Mouse (Mus musculus) CD4-positive helper T cell, adult 2 months (primary cell): Measurements from ENCODE around the gene Duoxa1.
"Not testable (repeated sequence)": the region's sequence is repeated elsewhere in the genome, so short reads cannot be mapped to it uniquely, and the experiment has no call there.

Experiments used
- DNase-seq: peaks from one replicate; pipeline ENCODE4 v3.0.0-alpha.2; 2012; ENCODE audit warnings: low read depth, missing footprints, low spot score

The Duoxa1 gene

DNA sequence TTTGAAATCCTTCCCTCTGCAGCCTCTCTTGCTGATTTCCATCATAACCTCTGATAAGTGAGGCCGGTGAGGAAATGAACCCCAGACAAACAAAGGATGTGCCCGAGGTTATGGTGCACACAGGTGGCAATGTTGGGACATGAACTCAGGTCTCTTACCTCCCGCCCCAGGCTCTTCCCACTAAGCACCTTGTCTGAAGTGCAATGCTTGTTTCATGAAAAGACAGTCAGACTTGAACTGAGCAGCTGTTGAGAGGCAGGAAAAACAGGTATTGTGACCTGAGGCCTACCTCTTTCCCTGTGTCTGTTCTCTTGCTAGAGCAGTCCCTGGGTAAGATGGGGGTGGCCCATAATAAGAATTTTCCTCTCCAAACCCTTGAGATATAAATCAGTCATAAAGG is 18.7 kb upstream of the Duoxa1 start:
- DNase-seq: no peak

GRCm38 (mm10) chr2:122330317-122330716 is 16.8 kb upstream of the Duoxa1 start:
- not testable (repeated sequence) for DNase-seq

DNA sequence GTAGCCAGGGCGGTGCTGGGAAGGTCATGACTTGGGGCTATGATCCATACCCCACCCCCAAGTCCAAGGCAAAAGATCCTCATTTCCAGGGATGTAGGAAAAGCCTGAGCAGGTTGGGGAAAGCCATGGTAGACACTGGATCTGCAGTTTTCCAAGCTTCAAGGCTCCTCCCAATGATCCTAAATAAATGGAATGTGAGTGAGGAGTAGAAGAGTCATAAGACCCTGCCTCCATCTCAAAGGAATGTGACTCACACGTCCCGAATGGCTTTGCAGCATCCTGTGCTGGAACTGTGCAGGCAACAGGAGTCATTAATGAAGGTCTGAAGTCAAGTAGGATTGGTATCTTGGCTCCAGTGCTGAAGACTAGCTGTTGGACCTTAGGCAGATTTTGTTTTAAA is 14.5 kb upstream of the Duoxa1 start:
- DNase-seq: no peak

GRCm38 (mm10) chr2:122325361-122325760 is 11.8 kb upstream of the Duoxa1 start:
- DNase-seq: no peak

DNA sequence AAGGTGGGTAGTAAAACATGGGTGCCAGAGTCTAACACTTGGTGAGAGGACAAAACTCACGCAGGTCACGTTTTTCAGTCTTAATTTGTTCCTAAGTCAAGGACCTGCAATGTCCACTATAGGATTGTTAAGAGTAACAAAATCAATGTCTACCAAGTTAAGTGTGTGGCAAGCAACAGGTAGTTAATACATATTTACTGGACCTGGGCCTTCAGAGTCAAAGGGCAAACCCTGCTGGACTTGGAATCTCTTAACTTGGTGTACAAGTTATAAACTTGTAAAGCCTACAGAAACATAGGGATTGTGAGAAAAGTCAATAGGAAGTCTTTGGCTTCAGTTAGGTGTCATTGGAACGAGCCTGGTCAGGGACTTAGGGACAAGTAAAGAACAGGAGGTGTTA is 11.1 kb upstream of the Duoxa1 start:
- DNase-seq: no peak

- no peak for DNase-seq
Measured at GRCm38 (mm10) chr2:122323960-122324359, 10.4 kb upstream of the Duoxa1 start.

DNA sequence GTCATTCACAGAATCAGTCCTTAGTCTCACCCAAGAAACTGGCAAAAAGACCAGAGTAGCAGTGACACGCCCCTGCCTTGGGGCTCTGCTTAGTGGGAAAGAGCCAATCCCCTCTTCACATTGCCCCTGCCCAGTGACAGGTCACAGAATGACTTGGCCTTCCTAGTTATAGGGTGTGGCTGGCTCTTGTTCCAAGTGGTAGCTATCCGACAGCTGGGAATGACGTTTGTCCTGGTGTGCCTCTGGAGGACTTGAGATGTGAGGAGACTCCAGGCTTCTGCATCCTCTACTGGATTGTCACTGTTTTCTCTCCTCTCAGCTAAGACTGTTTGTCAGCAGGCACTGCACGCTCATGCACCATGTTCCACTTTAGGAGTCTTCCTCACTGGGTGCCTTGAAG is 3.9 kb upstream of the Duoxa1 start:
- DNase-seq: no peak

DNA sequence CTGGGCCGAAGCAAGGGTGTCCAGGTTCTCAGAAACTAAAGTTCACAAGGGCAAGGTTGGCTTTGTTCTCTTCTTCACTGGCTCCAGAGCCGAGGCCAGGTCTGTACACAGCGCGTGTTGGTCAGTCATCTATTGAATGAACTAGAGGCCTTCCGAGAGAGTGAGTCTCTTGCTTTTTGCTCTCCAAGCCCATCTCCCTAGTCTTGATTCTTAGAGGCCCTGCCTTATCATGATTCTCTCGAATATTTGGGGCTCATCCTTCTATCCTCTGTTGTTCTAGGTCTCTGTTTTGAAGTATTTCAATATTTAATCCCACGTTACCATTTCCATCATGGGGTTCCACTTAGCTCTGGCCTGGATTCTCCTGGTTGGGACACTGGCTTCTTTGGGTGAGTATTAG is 1.8 kb upstream of the Duoxa1 start, which contains the start of gene Duox1:
Duox1 (plus strand) TSS at position 301 of the 400 bp plus-strand sequence.
- DNase-seq: no peak

- peak; percentile 58 for DNase-seq
Measured at GRCm38 (mm10) chr2:122312722-122313417, 660 bp downstream of the Duoxa1 start.

DNA sequence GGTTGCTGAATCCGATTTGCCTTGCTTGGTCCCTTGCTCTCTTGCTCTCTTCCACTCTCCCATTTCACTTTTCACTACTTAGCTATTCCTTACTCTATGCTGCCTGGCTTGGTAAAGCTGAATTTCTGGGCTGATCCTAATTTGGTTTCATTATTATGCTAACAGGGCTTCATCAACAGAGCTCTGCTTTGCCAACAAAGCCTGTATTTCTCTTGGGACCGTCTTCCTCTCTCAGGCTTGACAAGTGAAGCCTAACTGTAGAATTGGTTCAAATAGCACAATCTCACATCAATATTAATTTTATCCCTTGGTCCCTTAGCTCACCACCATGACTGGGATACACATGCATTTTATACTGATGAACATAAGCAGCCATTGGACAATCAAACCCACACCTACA is 2.0 kb downstream of the Duoxa1 start:
- DNase-seq: no peak

DNA sequence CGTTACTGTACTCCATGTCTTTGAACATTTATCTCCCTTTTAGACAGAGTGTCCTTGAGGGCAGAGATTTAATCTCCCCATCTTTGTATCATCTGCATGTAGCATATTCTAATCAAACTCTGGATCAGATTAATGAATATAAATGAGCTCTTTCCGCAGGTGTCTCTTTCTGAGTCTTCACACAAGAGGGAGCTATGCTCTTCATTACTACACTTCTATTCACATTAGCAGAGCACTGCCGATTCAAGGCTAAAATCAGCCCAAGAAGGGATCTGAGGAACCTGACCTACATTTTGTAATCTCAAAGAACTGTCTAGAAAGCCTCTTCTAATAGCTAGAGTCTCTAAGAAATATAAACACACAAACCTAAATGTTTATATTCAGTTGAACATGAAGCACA is 3.9 kb downstream of the Duoxa1 start:
- no peak for DNase-seq

GRCm38 (mm10) chr2:122306184-122306583 is 7.3 kb downstream of the Duoxa1 start:
- DNase-seq: no peak

GRCm38 (mm10) chr2:122305097-122305892 is 8.2 kb downstream of the Duoxa1 start:
- no peak for DNase-seq

- DNase-seq: no peak
Measured at GRCm38 (mm10) chr2:122304544-122304943, 9.0 kb downstream of the Duoxa1 start.

DNA sequence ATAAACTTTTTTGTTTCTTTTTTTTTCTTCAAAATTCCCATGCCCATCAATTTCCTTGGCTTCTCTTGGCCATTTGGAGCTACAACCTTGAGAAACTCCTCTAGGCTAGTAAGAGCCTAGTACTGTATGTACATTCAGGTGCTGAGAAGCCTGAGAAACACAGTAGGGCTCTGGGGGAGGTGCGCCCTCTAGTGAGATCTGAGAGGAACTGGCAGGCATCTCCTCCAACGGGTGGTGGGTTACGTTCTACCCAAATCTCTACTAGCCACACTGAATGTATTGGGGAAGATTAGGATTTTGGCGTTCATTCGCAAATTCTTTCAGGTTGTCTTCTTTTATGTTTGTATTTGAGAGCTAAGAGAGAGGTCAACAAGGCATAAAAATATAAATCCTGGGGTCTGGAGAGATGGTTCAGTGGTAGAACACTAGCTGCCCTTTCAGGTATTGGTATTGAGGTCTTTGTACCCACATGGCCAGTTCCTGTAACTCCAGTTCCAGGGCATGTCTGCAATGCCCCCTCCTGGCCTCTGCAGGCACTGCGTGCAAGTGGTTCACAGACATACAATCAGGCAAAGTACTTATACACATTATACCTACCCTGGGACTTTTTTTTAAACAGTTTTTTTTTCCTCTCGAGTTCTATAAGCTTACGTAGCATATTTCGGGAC is 10.8 kb downstream of the Duoxa1 start:
- DNase-seq: peak; percentile 76

GRCm38 (mm10) chr2:122301921-122302573 is 11.5 kb downstream of the Duoxa1 start:
- DNase-seq: no peak

GRCm38 (mm10) chr2:122301081-122301920 is 12.2 kb downstream of the Duoxa1 start:
- peak; percentile 52 for DNase-seq

DNA sequence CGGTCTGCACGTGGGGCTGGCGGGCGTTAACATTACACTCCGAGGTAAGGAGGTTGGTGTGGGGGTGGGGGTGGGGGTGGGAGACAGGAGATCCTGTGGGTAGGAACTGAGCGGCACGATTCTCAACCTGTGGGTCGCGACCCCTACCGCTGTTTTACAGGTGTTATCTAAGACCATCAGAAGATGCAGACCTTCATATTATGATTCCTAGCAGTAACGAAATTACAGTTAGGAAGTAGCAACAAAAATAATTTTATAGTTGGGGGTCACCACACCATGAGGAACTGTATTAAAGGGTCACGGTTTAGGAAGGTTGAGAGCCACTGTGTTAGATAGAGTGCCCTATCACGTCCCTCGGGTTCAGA is 12.9 kb downstream of the Duoxa1 start:
- DNase-seq: no peak

GRCm38 (mm10) chr2:122299911-122300655 is 13.4 kb downstream of the Duoxa1 start:
- DNase-seq: no peak
